Mouse (Mus musculus): ENCODE measurements around the gene ccdc198.

The ccdc198 gene

DNA sequence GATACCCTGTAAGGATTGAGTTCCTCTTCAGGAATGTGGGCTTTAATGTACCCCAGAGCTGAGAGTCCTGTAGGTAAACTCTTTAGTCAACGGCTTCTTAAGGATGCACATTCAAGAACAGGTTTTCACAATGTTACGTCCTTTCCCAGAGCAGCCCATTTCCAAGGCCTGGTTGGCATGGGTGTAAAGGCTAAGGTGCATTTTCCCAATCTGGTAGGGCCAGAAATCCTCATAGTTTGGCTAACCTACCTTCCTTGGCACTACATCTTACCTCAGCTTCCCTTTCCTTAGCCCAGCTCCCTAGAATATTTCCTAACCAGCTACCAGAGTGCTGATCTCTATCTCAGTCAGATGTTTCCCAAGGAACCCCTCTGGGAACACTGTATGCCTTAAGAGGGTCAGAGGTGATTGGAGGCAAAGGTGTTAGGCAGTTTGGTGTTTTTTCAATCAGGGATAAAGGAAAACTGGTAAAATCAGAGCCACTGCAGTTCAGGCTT is 48.2 kb downstream of the ccdc198 start:
- in situ Hi-C loops (cut with MboI, MseI): no loop called here

- in situ Hi-C loops (cut with MboI, MseI): no loop called here
Observed at GRCm38 (mm10) chr14:49186270-49186669, 59.0 kb downstream of the ccdc198 start.

GRCm38 (mm10) chr14:49179736-49180135 is 65.5 kb downstream of the ccdc198 start:
- in situ Hi-C loops (cut with MboI, MseI): loop anchor here (10.0 kb wide), 1 partner anchor 1885 kb away; no protein-coding TSS in a partner anchor

DNA sequence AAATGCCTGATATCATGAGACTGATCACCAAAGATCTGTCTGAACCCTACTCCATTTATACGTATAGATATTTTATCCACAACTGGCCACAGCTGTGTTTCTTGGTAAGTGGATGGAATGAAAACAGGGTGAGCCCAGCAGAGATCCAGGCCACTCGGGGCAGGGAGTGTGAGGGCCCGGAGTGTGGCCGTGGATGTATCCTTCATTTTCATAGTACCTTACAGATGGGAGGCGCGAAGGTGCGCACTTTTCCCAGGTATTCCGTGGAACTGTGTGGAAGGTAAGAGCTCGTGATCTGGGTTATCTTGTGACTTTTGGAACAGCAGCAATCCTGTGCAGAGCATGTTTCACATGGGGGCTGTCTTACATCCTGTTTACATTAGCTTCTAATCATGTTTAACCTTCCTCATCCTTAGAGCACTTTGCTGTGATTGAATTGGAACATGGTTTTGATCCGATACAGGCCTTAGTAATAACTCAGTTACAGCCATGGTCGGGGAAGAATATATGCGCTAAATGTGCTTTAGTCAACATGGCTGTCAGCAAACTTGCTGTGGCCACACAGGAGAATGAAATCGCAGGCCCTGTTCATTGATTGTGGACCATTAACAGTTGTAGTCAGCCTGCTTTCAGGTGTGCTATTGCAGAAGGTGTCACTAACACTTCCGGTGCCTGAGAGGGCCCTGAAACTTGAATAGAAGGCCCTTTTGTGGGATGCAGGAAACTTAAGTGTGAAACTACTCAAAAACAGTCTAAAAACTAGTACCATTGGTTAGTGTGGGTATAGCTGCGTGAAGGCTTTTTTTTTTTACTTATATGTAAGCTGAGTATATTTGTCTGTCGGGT is 71.8 kb downstream of the ccdc198 start:
- in situ Hi-C loops (cut with MboI, MseI): loop anchor here (10.0 kb wide), 1 partner anchor 1891 kb away; no protein-coding TSS in a partner anchor

DNA sequence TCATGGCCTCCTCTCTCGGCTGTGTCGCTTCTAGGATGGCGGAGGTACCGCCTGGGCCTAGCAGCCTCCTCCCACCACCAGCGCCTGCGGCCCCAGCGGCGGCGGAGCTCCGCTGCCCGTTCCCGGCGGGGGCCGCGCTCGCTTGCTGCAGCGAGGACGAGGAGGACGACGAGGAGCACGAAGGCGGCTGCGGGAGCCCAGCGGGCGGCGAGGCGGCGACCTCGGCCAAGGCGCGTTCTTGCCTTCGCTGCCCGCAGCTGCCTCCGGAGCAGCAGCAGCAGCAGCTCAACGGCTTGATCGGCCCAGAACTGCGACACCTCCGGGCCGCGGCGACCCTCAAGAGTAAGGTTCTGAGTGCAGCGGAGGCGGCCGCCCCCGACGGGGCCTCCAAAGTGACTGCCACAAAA is 72.7 kb downstream of the ccdc198 start:
- in situ Hi-C loops (cut with MboI, MseI): loop anchor here (10.0 kb wide), 1 partner anchor 1892 kb away; no protein-coding TSS in a partner anchor

DNA sequence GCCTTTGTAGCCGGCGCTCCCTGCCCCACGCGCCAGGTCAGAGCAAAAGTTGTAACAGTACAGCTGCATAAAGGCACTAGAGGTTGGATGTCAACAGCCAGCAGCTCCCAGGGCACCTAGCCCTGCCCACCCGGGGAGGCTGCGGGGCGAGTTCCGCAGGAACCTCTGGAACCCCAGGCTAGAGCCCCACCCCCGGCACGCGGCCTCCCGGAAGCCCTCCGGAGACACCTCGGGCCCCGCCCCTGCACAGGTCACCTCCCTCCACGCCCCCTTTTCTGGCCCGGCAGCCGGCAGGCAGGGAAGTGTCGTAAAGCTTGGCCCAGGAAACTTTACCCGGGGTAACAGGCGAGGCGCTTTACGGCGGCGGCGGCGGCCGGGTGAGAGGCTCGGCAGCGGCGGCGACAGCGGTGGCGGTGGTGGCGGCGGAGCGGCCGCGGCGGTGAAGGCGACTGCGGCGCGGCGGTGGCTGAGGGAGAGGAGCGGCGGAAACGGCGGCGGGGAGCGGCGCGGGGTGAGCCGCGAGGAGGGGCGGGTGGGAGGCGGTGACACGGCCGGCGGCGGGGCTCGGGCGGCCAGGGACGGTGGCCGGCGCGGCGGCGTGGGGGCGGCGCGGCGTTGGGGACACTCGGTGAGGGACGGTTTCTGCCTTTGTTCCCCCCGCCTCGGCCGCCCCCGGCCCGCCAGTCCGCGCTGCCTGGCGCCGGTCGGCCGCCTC is 73.2 kb downstream of the ccdc198 start, which contains the start of gene Naa30:
Naa30 (plus strand) TSS at position 360 of the 715 bp plus-strand sequence.
- in situ Hi-C loops (cut with MboI, MseI): loop anchor here (10.0 kb wide), 1 partner anchor 1893 kb away; no protein-coding TSS in a partner anchor

GRCm38 (mm10) chr14:49171286-49171685 is 74.0 kb downstream of the ccdc198 start:
- in situ Hi-C loops (cut with MboI, MseI): loop anchor here (10.0 kb wide), 1 partner anchor 1894 kb away; no protein-coding TSS in a partner anchor
